Mouse (Mus musculus) frontal cortex, postnatal 10 days (tissue): Measurements from ENCODE around the gene Prrxl1.

Source experiments
- DNase-seq, 2 experiments: peaks; one replicate each; pipeline ENCODE4 v3.0.0; 2022; ENCODE audit warnings: low spot score in 2 of 2, mixed read lengths in 1 of 2

The Prrxl1 gene

GRCm38 (mm10) chr14:32627271-32627670, 28.1 kb downstream of the Prrxl1 start:
- DNase-seq = no peak

GRCm38 (mm10) chr14:32628584-32628983, 29.4 kb downstream of the Prrxl1 start:
- peak in 1 of 2 experiments; percentile 9 for DNase-seq

- DNase-seq = no peak
Observed at GRCm38 (mm10) chr14:32632908-32633600, 33.8 kb downstream of the Prrxl1 start.

GRCm38 (mm10) chr14:32634015-32634682, 34.9 kb downstream of the Prrxl1 start:
- DNase-seq = no peak

- DNase-seq = no peak
Observed at GRCm38 (mm10) chr14:32638485-32638884, 39.3 kb downstream of the Prrxl1 start.

GRCm38 (mm10) chr14:32659781-32660180, 60.6 kb downstream of the Prrxl1 start:
- DNase-seq = no peak

- no peak for DNase-seq
Observed at GRCm38 (mm10) chr14:32663099-32663498, 63.9 kb downstream of the Prrxl1 start.

- DNase-seq = no peak
Observed at GRCm38 (mm10) chr14:32673178-32673577, 74.0 kb downstream of the Prrxl1 start.

GRCm38 (mm10) chr14:32678565-32678964, 79.4 kb downstream of the Prrxl1 start:
- no peak for DNase-seq

- DNase-seq = no peak
Observed at GRCm38 (mm10) chr14:32681603-32682002, 82.4 kb downstream of the Prrxl1 start.

- DNase-seq = no peak
Observed at GRCm38 (mm10) chr14:32682536-32682935, 83.3 kb downstream of the Prrxl1 start.

- peak in 1 of 2 experiments; percentile 11 for DNase-seq
Observed at GRCm38 (mm10) chr14:32683251-32683838, 84.1 kb downstream of the Prrxl1 start.

GRCm38 (mm10) chr14:32683982-32684734, 85.0 kb downstream of the Prrxl1 start:
- DNase-seq = no peak

- DNase-seq = no peak
Observed at GRCm38 (mm10) chr14:32684735-32685105, 85.5 kb downstream of the Prrxl1 start.

GRCm38 (mm10) chr14:32685124-32685826, 86.1 kb downstream of the Prrxl1 start, which contains the start of gene 3425401B19Rik:
3425401B19Rik (minus strand) TSS chr14:32685293.
- DNase-seq = no peak

- DNase-seq = no peak
Observed at GRCm38 (mm10) chr14:32695906-32696305, 96.7 kb downstream of the Prrxl1 start.

GRCm38 (mm10) chr14:32696344-32696743, 97.1 kb downstream of the Prrxl1 start:
- no peak for DNase-seq

- no peak for DNase-seq
Observed at GRCm38 (mm10) chr14:32697774-32698173, 98.6 kb downstream of the Prrxl1 start.

GRCm38 (mm10) chr14:32698556-32698955, 99.3 kb downstream of the Prrxl1 start:
- DNase-seq = no peak
